Mouse (Mus musculus): ENCODE measurements around the gene Sel1l3. TPM values are rescaled to one million over a fixed set of nuclear protein-coding genes. Genes with fewer than 3 reads are reported as not detected.

Gene Sel1l3
- polyA plus RNA-seq, 1 experiment: 47.7 TPM

DNA sequence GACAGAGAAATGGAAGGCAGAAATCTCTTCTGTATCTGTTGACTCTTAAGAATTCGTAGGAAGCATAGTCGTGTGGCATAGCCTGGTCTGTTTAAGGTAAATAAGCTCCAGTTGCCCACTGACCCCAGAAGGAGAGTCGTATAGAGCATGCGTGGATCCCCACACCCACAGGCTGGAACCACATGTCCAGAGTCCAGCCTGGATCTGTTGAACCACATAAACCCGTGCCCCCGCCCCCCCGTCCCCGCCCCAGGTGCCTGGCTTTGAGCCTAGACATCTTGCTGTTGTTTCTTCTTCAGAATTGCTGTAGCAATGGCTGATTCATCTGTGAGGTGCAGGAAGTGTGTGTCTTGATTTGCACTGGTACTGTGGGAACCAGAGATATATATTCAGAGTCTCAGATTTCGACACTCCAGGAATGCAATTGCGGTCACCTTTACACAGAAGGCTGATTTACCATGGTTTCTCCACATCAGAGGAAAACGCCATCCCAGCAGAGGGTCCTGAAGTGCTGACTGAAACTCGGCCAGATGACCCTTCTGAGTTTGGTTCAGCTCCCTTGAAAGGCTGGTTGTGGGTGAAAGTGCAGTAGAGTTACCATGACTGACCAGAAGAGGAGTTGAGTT is 111.8 kb downstream of the Sel1l3 start:
- no peak overlapping the region for H3K4me3 ChIP-seq (ENCODE audit: insufficient read depth, low read length)
- no peak overlapping the region for H3K27ac ChIP-seq (ENCODE audit: insufficient read depth, low read length)
- no peaks in the 10 kb centered on the region for H3K4me1 ChIP-seq (ENCODE audit: control insufficient read depth, insufficient read depth, low read length)
- TF ChIP-seq POLR2A (IDR thresholded peaks at IDR 0.05; ENCODE audit: extremely low read depth, insufficient read depth, low read length): no peak
- TF ChIP-seq CTCF (IDR thresholded peaks at IDR 0.05; ENCODE audit: extremely low read depth, insufficient read depth, low read length): no peak

DNA sequence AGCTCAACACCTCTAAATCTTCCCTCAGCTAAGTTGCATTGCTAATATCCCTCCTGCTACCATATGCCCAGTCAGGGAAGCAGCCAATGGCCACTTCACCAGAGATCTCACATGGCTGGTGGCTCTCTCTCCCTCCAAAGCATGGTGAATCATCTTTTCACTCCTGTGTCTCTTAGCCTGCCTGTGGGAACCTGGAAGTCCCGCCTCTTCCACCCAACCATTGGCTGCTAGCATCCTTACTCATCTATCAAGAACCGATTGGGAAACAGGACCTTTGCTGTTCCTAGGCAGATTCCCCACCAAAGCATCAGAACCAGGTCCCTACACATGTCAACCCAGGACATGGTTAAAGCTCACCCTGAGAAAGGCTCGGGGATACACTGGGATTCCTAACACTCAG is 122.4 kb downstream of the Sel1l3 start:
- H3K27ac ChIP-seq (ENCODE audit: insufficient read depth, low read length): no peak overlapping the region
- no peaks in the 10 kb centered on the region for H3K4me1 ChIP-seq (ENCODE audit: control insufficient read depth, insufficient read depth, low read length)
- no peak overlapping the region for H3K4me3 ChIP-seq (ENCODE audit: insufficient read depth, low read length)
- TF ChIP-seq CTCF (IDR thresholded peaks at IDR 0.05; ENCODE audit: extremely low read depth, insufficient read depth, low read length): no peak
- no peak for TF ChIP-seq POLR2A (IDR thresholded peaks at IDR 0.05; ENCODE audit: extremely low read depth, insufficient read depth, low read length)

GRCm38 (mm10) chr5:53087452-53087851 is 126.3 kb downstream of the Sel1l3 start:
- H3K4me1 ChIP-seq (ENCODE audit: control insufficient read depth, insufficient read depth, low read length): no peaks in the 10 kb centered on the region
- H3K27ac ChIP-seq (ENCODE audit: insufficient read depth, low read length): no peak overlapping the region
- no peak for TF ChIP-seq POLR2A (IDR thresholded peaks at IDR 0.05; ENCODE audit: extremely low read depth, insufficient read depth, low read length)
- TF ChIP-seq CTCF (IDR thresholded peaks at IDR 0.05; ENCODE audit: extremely low read depth, insufficient read depth, low read length): no peak

DNA sequence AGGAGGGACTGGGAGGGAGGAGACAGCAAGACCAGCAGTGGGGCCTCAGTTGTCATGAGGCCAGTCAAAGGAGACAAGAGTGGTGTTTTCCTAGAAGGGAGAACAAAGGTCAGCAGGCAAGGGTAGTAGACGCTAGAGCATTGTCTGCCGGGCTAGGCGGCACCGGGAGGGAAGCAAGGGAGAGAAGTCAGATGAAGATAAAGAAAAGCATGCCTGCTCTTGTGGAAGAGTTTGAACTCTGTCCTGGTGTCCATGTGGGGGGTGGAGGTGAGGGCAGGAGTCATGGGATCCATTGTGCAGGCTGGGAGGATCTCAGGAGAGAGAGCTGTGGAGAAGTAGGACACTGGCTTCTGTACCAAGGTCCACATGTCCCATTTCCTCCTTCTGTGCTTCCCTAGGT is 135.3 kb downstream of the Sel1l3 start:
- Histone ChIP-seq H3K4me3 (ENCODE audit: insufficient read depth, low read length) (no peak overlapping the region), H3K27ac (ENCODE audit: insufficient read depth, low read length) (no peak overlapping the region), H3K4me1 (ENCODE audit: control insufficient read depth, insufficient read depth, low read length) (no peaks in the 10 kb centered on the region)
- TF ChIP-seq POLR2A (IDR thresholded peaks at IDR 0.05; ENCODE audit: extremely low read depth, insufficient read depth, low read length): no peak
- TF ChIP-seq CTCF (IDR thresholded peaks at IDR 0.05; ENCODE audit: extremely low read depth, insufficient read depth, low read length): no peak

More at GRCm38 (mm10) chr5:53087452-53087851, 126.3 kb downstream of the Sel1l3 start:
- H3K4me3 ChIP-seq (ENCODE audit: insufficient read depth, low read length): no peak overlapping the region

DNA sequence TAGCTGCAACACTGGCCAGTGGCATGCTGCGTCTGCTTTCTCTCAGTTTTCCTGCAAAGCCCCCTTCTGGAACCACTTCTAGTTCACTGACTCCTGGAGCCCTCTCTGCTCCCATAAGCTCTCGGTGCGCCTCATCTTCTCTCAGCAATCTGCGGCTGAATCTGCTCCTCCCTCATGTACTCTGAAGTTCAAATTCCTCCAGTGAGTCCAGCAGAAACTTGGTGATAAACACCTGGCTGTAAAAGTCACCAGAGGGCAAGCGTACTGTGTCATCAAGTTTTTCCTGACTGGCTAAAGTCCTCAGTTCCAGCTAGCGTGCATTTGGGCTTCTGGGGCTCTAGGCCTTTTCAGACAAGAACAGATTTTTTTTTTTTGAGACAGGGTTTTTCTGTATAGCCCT is 139.2 kb downstream of the Sel1l3 start:
- H3K4me3 ChIP-seq (ENCODE audit: insufficient read depth, low read length): no peak overlapping the region
- TF ChIP-seq CTCF (IDR thresholded peaks at IDR 0.05; ENCODE audit: extremely low read depth, insufficient read depth, low read length) (no peak), POLR2A (IDR thresholded peaks at IDR 0.05; ENCODE audit: extremely low read depth, insufficient read depth, low read length) (no peak)
- no peak overlapping the region for H3K27ac ChIP-seq (ENCODE audit: insufficient read depth, low read length)
- no peaks in the 10 kb centered on the region for H3K4me1 ChIP-seq (ENCODE audit: control insufficient read depth, insufficient read depth, low read length)

DNA sequence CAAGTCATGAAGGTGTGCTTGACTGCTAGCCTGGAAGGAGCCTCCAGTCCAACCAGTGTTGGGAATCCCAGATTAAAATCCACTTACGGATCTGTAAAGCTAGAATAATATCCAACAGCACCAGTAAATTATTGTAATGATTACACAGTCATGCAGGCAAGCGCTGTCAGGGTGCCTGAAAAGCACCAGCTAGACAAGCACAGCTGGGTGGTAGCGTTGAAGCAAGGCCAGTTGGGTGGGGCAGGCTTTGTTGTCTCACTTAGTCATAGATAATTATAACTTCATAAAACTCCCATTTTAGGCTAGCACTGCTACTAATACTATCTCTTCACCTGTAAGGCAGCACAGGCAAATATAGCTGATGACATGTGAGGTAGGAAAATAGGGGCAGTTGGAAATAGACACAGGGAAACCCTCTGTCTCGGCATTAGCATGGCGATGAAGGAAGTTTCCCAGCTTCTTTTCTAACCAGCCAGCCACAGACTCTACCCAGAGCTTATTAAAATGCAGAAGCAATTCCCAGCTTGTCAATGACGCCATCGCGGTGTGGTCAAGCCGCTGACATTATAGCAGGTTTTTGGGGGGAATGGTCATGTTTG is 152.1 kb downstream of the Sel1l3 start:
- H3K4me1 ChIP-seq (ENCODE audit: control insufficient read depth, insufficient read depth, low read length): no peaks in the 10 kb centered on the region
- TF ChIP-seq POLR2A (IDR thresholded peaks at IDR 0.05; ENCODE audit: extremely low read depth, insufficient read depth, low read length) (no peak), CTCF (IDR thresholded peaks at IDR 0.05; ENCODE audit: extremely low read depth, insufficient read depth, low read length) (no peak)
- no peak overlapping the region for H3K27ac ChIP-seq (ENCODE audit: insufficient read depth, low read length)

More for the DNA sequence above, 152.1 kb downstream of the Sel1l3 start:
- no peak overlapping the region for H3K4me3 ChIP-seq (ENCODE audit: insufficient read depth, low read length)

Other genes with a start within 250 kb of the Sel1l3 start
- 0.02 TPM in 1 of 2 replicates, not detected in the other for gene Slc34a2, start 175.8 kb downstream of the Sel1l3 start, polyA plus RNA-seq (2012; rRNA removed)
- 61.1 and 82.2 TPM in 2 replicates for gene Smim20, start 53.2 kb upstream of the Sel1l3 start, polyA plus RNA-seq (2012; rRNA removed)